8 mouse cellular contexts compared by ENCODE assay signal in genomic region chr19:48090393-48090792, GRCm38 (mm10).
DNase-seq lines count a peak whose midpoint lies in the region; ATAC-seq and TF ChIP-seq lines count a peak whose summit lies in the region.

No protein-coding gene starts in this region.

- TF ChIP-seq POLR2A in ES-Bruce4 (IDR thresholded peaks at IDR 0.05; ENCODE audit: insufficient read depth, low read length): no peak

- H3K9ac ChIP-seq in ES-Bruce4 (ENCODE audit: low read depth, poor library complexity, severe bottlenecking): no peak overlapping the region
- H3K9ac ChIP-seq in embryonic facial prominence, embryonic 11.5 days (replicated peaks; ENCODE audit: low read length): no peak overlapping the region
- H3K9ac ChIP-seq in lung, embryonic 14.5 days: no peak overlapping the region

- no peaks in the 10 kb centered on the region for H3K9me3 ChIP-seq in ES-Bruce4 (replicated peaks; ENCODE audit: control insufficient read depth, insufficient read depth, low read length, poor library complexity, severe bottlenecking)
- H3K9me3 ChIP-seq in embryonic facial prominence, embryonic 11.5 days (replicated peaks; ENCODE audit: control insufficient read depth, low read length): no peaks in the 10 kb centered on the region
- no peaks in the 10 kb centered on the region for H3K9me3 ChIP-seq in lung, embryonic 14.5 days (ENCODE audit: low read depth, low read length)

- 31% methylated on average over 3 of the region's 3 CpGs for WGBS in embryonic facial prominence, embryonic 11.5 days
- WGBS in lung, embryonic 14.5 days: 16% methylated on average over 3 of the region's 3 CpGs

- H3K27ac ChIP-seq in ES-Bruce4 (ENCODE audit: insufficient read depth, low read length): no peak overlapping the region
- H3K27ac ChIP-seq in embryonic facial prominence, embryonic 11.5 days (replicated peaks; ENCODE audit: low read depth, low read length): no peak overlapping the region
- H3K27ac ChIP-seq in lung, embryonic 14.5 days (ENCODE audit: low read depth): no peak overlapping the region

- no peak overlapping the region for H3K4me2 ChIP-seq in embryonic facial prominence, embryonic 11.5 days (ENCODE audit: low read depth, low read length)
- H3K4me2 ChIP-seq in lung, embryonic 14.5 days: no peak overlapping the region

- peak; percentile 78 for TF ChIP-seq CTCF in ES-Bruce4 (IDR thresholded peaks at IDR 0.05; ENCODE audit: low read depth, low read length)
- peak; percentile 64 for TF ChIP-seq CTCF in lung, embryonic 14.5 days (IDR thresholded peaks at IDR 0.05; ENCODE audit: low read depth)

- H3K4me3 ChIP-seq in ES-Bruce4 (ENCODE audit: low read depth, low read length): no peak overlapping the region
- no peak overlapping the region for H3K4me3 ChIP-seq in embryonic facial prominence, embryonic 11.5 days (ENCODE audit: low read depth, low read length)
- H3K4me3 ChIP-seq in lung, embryonic 14.5 days (ENCODE audit: low read depth, low read length): no peak overlapping the region

- no peaks in the 10 kb centered on the region for H3K4me1 ChIP-seq in ES-Bruce4 (ENCODE audit: control insufficient read depth, insufficient read depth, low read length)
- no peaks in the 10 kb centered on the region for H3K4me1 ChIP-seq in embryonic facial prominence, embryonic 11.5 days (ENCODE audit: control insufficient read depth, insufficient read depth, low read length)
- H3K4me1 ChIP-seq in lung, embryonic 14.5 days (ENCODE audit: insufficient read depth): no peaks in the 10 kb centered on the region

- peak; percentile 12 to 31 for DNase-seq in heart, postnatal 14 days
- no peak for DNase-seq in heart, postnatal 25 days (ENCODE audit: low spot score)
- DNase-seq in 3T3-L1 (ENCODE audit: low read depth, low spot score): peak; percentile 28
- peak; percentile 54 for DNase-seq in embryonic facial prominence, embryonic 11.5 days (ENCODE audit: low spot score)
- peak; percentile 47 for DNase-seq in lung, embryonic 14.5 days
- DNase-seq in thymus, postnatal 4 days: peak; percentile 50
- no peak for DNase-seq in natural killer cell, adult 2 months (ENCODE audit: low spot score in 2 of 2)

- TF ChIP-seq EP300 in ES-Bruce4 (IDR thresholded peaks at IDR 0.05; ENCODE audit: insufficient read depth, low read depth, low read length): no peak

- intact Hi-C loops in heart, postnatal 14 days (cut with DNase I): no loop called here
- intact Hi-C loops in heart, postnatal 25 days (cut with DNase I): no loop called here

- H3K27me3 ChIP-seq in ES-Bruce4 (ENCODE audit: control insufficient read depth, insufficient read depth, low read length, poor library complexity, severe bottlenecking): no peaks in the 10 kb centered on the region
- no peaks in the 10 kb centered on the region for H3K27me3 ChIP-seq in embryonic facial prominence, embryonic 11.5 days (ENCODE audit: control insufficient read depth, insufficient read depth, low read length)
- H3K27me3 ChIP-seq in lung, embryonic 14.5 days (ENCODE audit: insufficient read depth, low read length): no peaks in the 10 kb centered on the region

- no peaks in the 10 kb centered on the region for H3K36me3 ChIP-seq in ES-Bruce4 (ENCODE audit: control insufficient read depth, insufficient read depth, low read length, poor library complexity, severe bottlenecking)
- H3K36me3 ChIP-seq in embryonic facial prominence, embryonic 11.5 days (replicated peaks; ENCODE audit: control insufficient read depth, insufficient read depth, low read depth, low read length): no peaks in the 10 kb centered on the region
- H3K36me3 ChIP-seq in lung, embryonic 14.5 days (ENCODE audit: insufficient read depth): no peaks in the 10 kb centered on the region

- no peak for ATAC-seq in embryonic facial prominence, embryonic 11.5 days (replicated peaks; ENCODE audit: insufficient number of reproducible peaks, low FRiP score, low TSS enrichment, low read depth)
- no peak for ATAC-seq in lung, embryonic 14.5 days (ENCODE audit: insufficient read depth)

Comparison
In these comparisons a context has a peak if more than half of its experiments do, and no peak if none do; other contexts are left out.
1. DNase-seq: peak in heart, postnatal 14 days (2 of 2), 3T3-L1 (single experiment), embryonic facial prominence, embryonic 11.5 days (single experiment), lung, embryonic 14.5 days (single experiment) and thymus, postnatal 4 days (single experiment); none in heart, postnatal 25 days (single experiment) and natural killer cell, adult 2 months (0 of 2).